Mouse (Mus musculus): ENCODE results near the gene Il15ra.

GRCm38 (mm10) chr2:11679626-11680025 lies 25.5 kb upstream of the Il15ra start:
- TF ChIP-seq POLR2A (IDR thresholded peaks at IDR 0.05; ENCODE audit: insufficient read depth, low read length) (no peak), CTCF (IDR thresholded peaks at IDR 0.05; ENCODE audit: low read depth, low read length) (no peak)
